Mouse (Mus musculus): ENCODE results near the gene Zdhhc19. TPM values are rescaled to one million over a fixed set of nuclear protein-coding genes. Genes with fewer than 3 reads are reported as not detected.

The Zdhhc19 gene
- polyA plus RNA-seq, 1 experiment from 2014 or later, result not detected

- no peak for ATAC-seq
- DNase-seq (ENCODE audit: low spot score), result no peak
- H3K4me2 ChIP-seq (replicated peaks; ENCODE audit: low read depth, low read length), result no peak overlapping the region
- no peaks in the 10 kb centered on the region for H3K36me3 ChIP-seq (ENCODE audit: insufficient read depth, low read length)
- TF ChIP-seq CTCF (IDR thresholded peaks at IDR 0.05) (no peak), EP300 (IDR thresholded peaks at IDR 0.05) (no peak)
- no peaks in the 10 kb centered on the region for H3K4me1 ChIP-seq (ENCODE audit: insufficient read depth, low read depth, low read length)
- no peak overlapping the region for H3K9ac ChIP-seq (replicated peaks; ENCODE audit: low read depth)
- no peaks in the 10 kb centered on the region for H3K27me3 ChIP-seq (replicated peaks; ENCODE audit: insufficient read depth, low read length)
- no peaks in the 10 kb centered on the region for H3K9me3 ChIP-seq (ENCODE audit: low read length)
- H3K4me3 ChIP-seq (ENCODE audit: low read depth, low read length), result no peak overlapping the region
- no peak overlapping the region for H3K27ac ChIP-seq (ENCODE audit: low read length)
- 38% methylated on average over 4 of the region's 4 CpGs for WGBS
These were observed 71.2 kb downstream of the Zdhhc19 start for GRCm38 (mm10) chr16:32567282-32567681.

- Histone ChIP-seq H3K4me2 (replicated peaks; ENCODE audit: low read depth, low read length) (no peak overlapping the region), H3K9ac (replicated peaks; ENCODE audit: low read depth) (no peak overlapping the region), H3K36me3 (ENCODE audit: insufficient read depth, low read length) (no peaks in the 10 kb centered on the region), H3K9me3 (ENCODE audit: low read length) (no peaks in the 10 kb centered on the region), H3K27me3 (replicated peaks; ENCODE audit: insufficient read depth, low read length) (no peaks in the 10 kb centered on the region), H3K27ac (ENCODE audit: low read length) (no peak overlapping the region), H3K4me1 (ENCODE audit: insufficient read depth, low read depth, low read length) (no peaks in the 10 kb centered on the region), H3K4me3 (ENCODE audit: low read depth, low read length) (no peak overlapping the region)
- TF ChIP-seq CTCF (IDR thresholded peaks at IDR 0.05), result no peak
- no peak for TF ChIP-seq EP300 (IDR thresholded peaks at IDR 0.05)
- 43% methylated on average over 6 of the region's 6 CpGs for WGBS
- ATAC-seq (no peak), DNase-seq (ENCODE audit: low spot score) (no peak)
These were observed 72.3 kb downstream of the Zdhhc19 start for GRCm38 (mm10) chr16:32568401-32568800.

GRCm38 (mm10) chr16:32570042-32570441, 74.0 kb downstream of the Zdhhc19 start:
- H3K4me3 ChIP-seq (ENCODE audit: low read depth, low read length), result no peak overlapping the region
- no peaks in the 10 kb centered on the region for H3K4me1 ChIP-seq (ENCODE audit: insufficient read depth, low read depth, low read length)
- ATAC-seq, result no peak
- H3K36me3 ChIP-seq (ENCODE audit: insufficient read depth, low read length), result no peaks in the 10 kb centered on the region
- H3K4me2 ChIP-seq (replicated peaks; ENCODE audit: low read depth, low read length), result no peak overlapping the region
- WGBS, result 86% methylated on average over 3 of the region's 3 CpGs
- no peaks in the 10 kb centered on the region for H3K27me3 ChIP-seq (replicated peaks; ENCODE audit: insufficient read depth, low read length)
- no peak for DNase-seq (ENCODE audit: low spot score)
- H3K27ac ChIP-seq (ENCODE audit: low read length), result no peak overlapping the region
- H3K9ac ChIP-seq (replicated peaks; ENCODE audit: low read depth), result no peak overlapping the region
- no peaks in the 10 kb centered on the region for H3K9me3 ChIP-seq (ENCODE audit: low read length)
- TF ChIP-seq CTCF (IDR thresholded peaks at IDR 0.05), result no peak
- TF ChIP-seq EP300 (IDR thresholded peaks at IDR 0.05), result no peak

- H3K27ac ChIP-seq (ENCODE audit: low read length), result no peak overlapping the region
- TF ChIP-seq CTCF (IDR thresholded peaks at IDR 0.05) (no peak), EP300 (IDR thresholded peaks at IDR 0.05) (no peak)
- no peak overlapping the region for H3K4me3 ChIP-seq (ENCODE audit: low read depth, low read length)
- H3K9me3 ChIP-seq (ENCODE audit: low read length), result no peaks in the 10 kb centered on the region
- no peak overlapping the region for H3K9ac ChIP-seq (replicated peaks; ENCODE audit: low read depth)
- ATAC-seq (no peak), DNase-seq (ENCODE audit: low spot score) (no peak)
- no peaks in the 10 kb centered on the region for H3K4me1 ChIP-seq (ENCODE audit: insufficient read depth, low read depth, low read length)
- H3K27me3 ChIP-seq (replicated peaks; ENCODE audit: insufficient read depth, low read length), result no peaks in the 10 kb centered on the region
- no peaks in the 10 kb centered on the region for H3K36me3 ChIP-seq (ENCODE audit: insufficient read depth, low read length)
- WGBS, result 80% methylated on average over 4 of the region's 4 CpGs
- H3K4me2 ChIP-seq (replicated peaks; ENCODE audit: low read depth, low read length), result no peak overlapping the region
These were observed 76.5 kb downstream of the Zdhhc19 start for GRCm38 (mm10) chr16:32572528-32572927.

GRCm38 (mm10) chr16:32586482-32586881, 90.4 kb downstream of the Zdhhc19 start:
- Histone ChIP-seq H3K36me3 (ENCODE audit: insufficient read depth, low read length) (no peaks in the 10 kb centered on the region), H3K9ac (replicated peaks; ENCODE audit: low read depth) (no peak overlapping the region), H3K4me3 (ENCODE audit: low read depth, low read length) (no peak overlapping the region), H3K9me3 (ENCODE audit: low read length) (no peaks in the 10 kb centered on the region), H3K4me2 (replicated peaks; ENCODE audit: low read depth, low read length) (no peak overlapping the region), H3K27me3 (replicated peaks; ENCODE audit: insufficient read depth, low read length) (no peaks in the 10 kb centered on the region), H3K4me1 (ENCODE audit: insufficient read depth, low read depth, low read length) (no peaks in the 10 kb centered on the region), H3K27ac (ENCODE audit: low read length) (no peak overlapping the region)
- ATAC-seq, result no peak
- WGBS, result 84% methylated on average over 4 of the region's 4 CpGs
- DNase-seq (ENCODE audit: low spot score), result no peak
- no peak for TF ChIP-seq CTCF (IDR thresholded peaks at IDR 0.05)
- no peak for TF ChIP-seq EP300 (IDR thresholded peaks at IDR 0.05)

GRCm38 (mm10) chr16:32588568-32588967, 92.5 kb downstream of the Zdhhc19 start:
- no peak for DNase-seq (ENCODE audit: low spot score)
- Histone ChIP-seq H3K27ac (ENCODE audit: low read length) (no peak overlapping the region), H3K27me3 (replicated peaks; ENCODE audit: insufficient read depth, low read length) (no peaks in the 10 kb centered on the region), H3K4me3 (ENCODE audit: low read depth, low read length) (no peak overlapping the region), H3K36me3 (ENCODE audit: insufficient read depth, low read length) (no peaks in the 10 kb centered on the region), H3K9me3 (ENCODE audit: low read length) (no peaks in the 10 kb centered on the region), H3K4me1 (ENCODE audit: insufficient read depth, low read depth, low read length) (no peaks in the 10 kb centered on the region), H3K4me2 (replicated peaks; ENCODE audit: low read depth, low read length) (no peak overlapping the region), H3K9ac (replicated peaks; ENCODE audit: low read depth) (no peak overlapping the region)
- 83% methylated on average over 3 of the region's 3 CpGs for WGBS
- TF ChIP-seq EP300 (IDR thresholded peaks at IDR 0.05) (no peak), CTCF (IDR thresholded peaks at IDR 0.05) (no peak)
- ATAC-seq, result no peak

GRCm38 (mm10) chr16:32591521-32591920, 95.5 kb downstream of the Zdhhc19 start:
- 87% methylated on average over 8 of the region's 8 CpGs for WGBS
- no peak overlapping the region for H3K4me2 ChIP-seq (replicated peaks; ENCODE audit: low read depth, low read length)
- TF ChIP-seq CTCF (IDR thresholded peaks at IDR 0.05), result no peak
- no peak for TF ChIP-seq EP300 (IDR thresholded peaks at IDR 0.05)
- no peaks in the 10 kb centered on the region for H3K9me3 ChIP-seq (ENCODE audit: low read length)
- H3K27ac ChIP-seq (ENCODE audit: low read length), result no peak overlapping the region
- ATAC-seq, result no peak
- H3K4me1 ChIP-seq (ENCODE audit: insufficient read depth, low read depth, low read length), result no peaks in the 10 kb centered on the region
- no peaks in the 10 kb centered on the region for H3K27me3 ChIP-seq (replicated peaks; ENCODE audit: insufficient read depth, low read length)
- H3K9ac ChIP-seq (replicated peaks; ENCODE audit: low read depth), result no peak overlapping the region
- no peak overlapping the region for H3K4me3 ChIP-seq (ENCODE audit: low read depth, low read length)
- no peaks in the 10 kb centered on the region for H3K36me3 ChIP-seq (ENCODE audit: insufficient read depth, low read length)
- DNase-seq (ENCODE audit: low spot score), result no peak
